Mouse (Mus musculus): Measurements from ENCODE around the gene Zfp872. TPM values are rescaled to one million over a fixed set of nuclear protein-coding genes. Genes with fewer than 3 reads are reported as not detected.
A peak's percentile ranks its signal among the peaks of the same experiment; 100 is the strongest.

Gene Zfp872
- polyA plus RNA-seq, 1 experiment from 2014 or later: 0.72 TPM

DNA sequence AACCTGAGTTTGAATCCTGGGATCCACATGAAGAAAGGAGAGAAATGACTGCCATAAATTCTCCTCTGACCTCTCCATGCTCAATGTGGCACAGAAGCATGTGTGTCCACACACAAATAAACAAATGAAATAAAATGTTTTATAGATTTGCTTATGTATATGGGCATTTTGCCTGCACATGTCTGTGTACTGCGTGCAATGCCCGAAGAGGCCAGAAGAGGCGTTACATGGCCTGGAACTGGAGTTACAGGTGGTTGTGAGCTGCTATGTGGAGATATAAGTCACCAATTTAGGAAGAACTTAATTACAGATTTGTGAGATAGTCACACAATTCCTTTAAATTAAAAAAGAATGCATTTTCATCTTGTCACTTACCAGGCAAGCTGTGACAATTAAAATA, 34.1 kb upstream of the Zfp872 start:
- no peak for ATAC-seq
- H3K4me1 ChIP-seq (ENCODE audit: control insufficient read depth, insufficient read depth, low read length): peaks cover 8% of the 10 kb centered on the region; the same call in 1 of the 2 replicates

DNA sequence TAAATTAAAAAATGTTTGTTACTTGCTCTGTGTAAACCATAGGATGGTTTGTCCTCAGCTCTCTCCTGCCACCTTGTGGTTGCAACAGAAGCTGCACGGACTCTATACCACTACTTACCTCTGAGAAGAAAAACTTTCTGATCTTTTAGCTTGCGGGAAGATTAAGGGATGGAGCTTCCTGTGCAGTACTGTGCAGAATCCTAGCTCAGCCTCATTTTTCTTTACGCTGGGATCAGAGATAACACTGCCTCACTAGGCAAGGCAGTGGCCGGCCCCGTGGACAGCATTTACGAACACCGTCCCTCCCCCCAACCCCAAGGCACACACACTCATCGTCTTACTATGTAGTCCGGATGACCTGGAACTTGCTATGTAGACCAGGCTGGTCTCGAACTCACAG, 32.3 kb upstream of the Zfp872 start:
- Histone ChIP-seq H3K9me3 (replicated peaks; ENCODE audit: control insufficient read depth, low read length, poor library complexity, severe bottlenecking) (no peaks in the 10 kb centered on the region), H3K9ac (ENCODE audit: low read depth, low read length) (no peak overlapping the region), H3K4me2 (ENCODE audit: low read length) (no peak overlapping the region), H3K27me3 (ENCODE audit: control insufficient read depth, insufficient read depth, low read depth, low read length) (no peaks in the 10 kb centered on the region), H3K36me3 (ENCODE audit: control insufficient read depth, insufficient read depth, low read length) (no peaks in the 10 kb centered on the region), H3K4me3 (ENCODE audit: low read depth, low read length) (no peak overlapping the region), H3K4me1 (ENCODE audit: control insufficient read depth, insufficient read depth, low read length) (peaks cover 8% of the 10 kb centered on the region; the same call in 1 of the 2 replicates), H3K27ac (ENCODE audit: low read length) (no peak overlapping the region)
- 29% methylated on average over 10 of the region's 10 CpGs for WGBS
- 0 out of 2 replicates have a peak, but pooled peaks have one; percentile 4 for ATAC-seq

More for the DNA sequence above, 34.1 kb upstream of the Zfp872 start:
- Histone ChIP-seq H3K9me3 (replicated peaks; ENCODE audit: control insufficient read depth, low read length, poor library complexity, severe bottlenecking) (no peaks in the 10 kb centered on the region), H3K27me3 (ENCODE audit: control insufficient read depth, insufficient read depth, low read depth, low read length) (no peaks in the 10 kb centered on the region), H3K4me2 (ENCODE audit: low read length) (no peak overlapping the region), H3K36me3 (ENCODE audit: control insufficient read depth, insufficient read depth, low read length) (no peaks in the 10 kb centered on the region), H3K4me3 (ENCODE audit: low read depth, low read length) (no peak overlapping the region), H3K27ac (ENCODE audit: low read length) (no peak overlapping the region), H3K9ac (ENCODE audit: low read depth, low read length) (no peak overlapping the region)
- WGBS: 89% methylated on average over 3 of the region's 3 CpGs

DNA sequence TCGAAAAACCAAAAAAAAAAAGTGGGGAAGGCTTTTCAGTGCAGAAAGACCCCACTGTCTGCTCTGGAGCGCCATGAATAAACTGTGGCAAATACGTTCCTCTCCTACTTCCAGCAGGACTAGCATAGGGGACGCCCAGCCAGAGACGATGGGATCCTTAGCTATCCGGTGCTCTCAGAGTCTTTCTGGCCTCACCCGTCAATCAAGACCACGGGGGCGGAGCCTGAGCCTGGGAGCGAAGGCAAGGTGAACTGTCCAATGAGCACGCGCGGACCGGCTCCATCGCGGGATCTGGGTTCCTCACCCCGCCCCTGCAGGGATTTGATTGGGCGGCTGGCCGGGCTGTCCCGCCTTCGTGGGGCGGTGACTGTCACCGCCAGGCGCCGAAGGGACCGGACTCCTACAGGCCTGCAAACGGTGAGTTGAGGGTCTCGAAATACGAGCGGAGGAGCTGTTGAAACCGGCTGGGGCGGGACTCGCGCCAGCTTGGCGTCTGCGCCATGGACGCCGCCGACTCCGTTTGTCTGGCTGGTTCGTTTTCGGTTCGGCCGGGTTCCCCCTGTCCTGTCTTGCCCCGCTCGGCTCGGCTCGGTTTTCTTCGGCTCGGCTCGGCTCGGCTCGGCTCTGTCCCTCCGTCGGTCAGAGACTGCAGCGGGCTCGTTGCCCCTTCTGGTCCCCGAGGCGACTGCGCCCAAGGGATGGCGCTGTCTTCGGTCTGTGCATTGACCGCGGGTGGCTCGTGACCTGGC, 31.2 kb upstream of the Zfp872 start, which contains the start of gene Pigyl:
Gene Pigyl (plus strand): TSS at position 350 of the 749 bp plus-strand sequence.
- WGBS: under 1% methylated on average over 65 of the region's 65 CpGs
- Histone ChIP-seq H3K4me2 (ENCODE audit: low read length) (peak within 1 kb of the TSS; percentile 57), H3K9me3 (replicated peaks; ENCODE audit: control insufficient read depth, low read length, poor library complexity, severe bottlenecking) (no peaks in the 10 kb centered on the region), H3K36me3 (ENCODE audit: control insufficient read depth, insufficient read depth, low read length) (no peaks in the 10 kb centered on the region), H3K27me3 (ENCODE audit: control insufficient read depth, insufficient read depth, low read depth, low read length) (no peaks in the 10 kb centered on the region), H3K4me3 (ENCODE audit: low read depth, low read length) (peak within 1 kb of the TSS; percentile 69), H3K27ac (ENCODE audit: low read length) (peak within 1 kb of the TSS; percentile 94), H3K4me1 (ENCODE audit: control insufficient read depth, insufficient read depth, low read length) (peaks cover 8% of the 10 kb centered on the region; the same call in 1 of the 2 replicates), H3K9ac (ENCODE audit: low read depth, low read length) (peak within 1 kb of the TSS; percentile 88)
- peak; percentile 98 for ATAC-seq

DNA sequence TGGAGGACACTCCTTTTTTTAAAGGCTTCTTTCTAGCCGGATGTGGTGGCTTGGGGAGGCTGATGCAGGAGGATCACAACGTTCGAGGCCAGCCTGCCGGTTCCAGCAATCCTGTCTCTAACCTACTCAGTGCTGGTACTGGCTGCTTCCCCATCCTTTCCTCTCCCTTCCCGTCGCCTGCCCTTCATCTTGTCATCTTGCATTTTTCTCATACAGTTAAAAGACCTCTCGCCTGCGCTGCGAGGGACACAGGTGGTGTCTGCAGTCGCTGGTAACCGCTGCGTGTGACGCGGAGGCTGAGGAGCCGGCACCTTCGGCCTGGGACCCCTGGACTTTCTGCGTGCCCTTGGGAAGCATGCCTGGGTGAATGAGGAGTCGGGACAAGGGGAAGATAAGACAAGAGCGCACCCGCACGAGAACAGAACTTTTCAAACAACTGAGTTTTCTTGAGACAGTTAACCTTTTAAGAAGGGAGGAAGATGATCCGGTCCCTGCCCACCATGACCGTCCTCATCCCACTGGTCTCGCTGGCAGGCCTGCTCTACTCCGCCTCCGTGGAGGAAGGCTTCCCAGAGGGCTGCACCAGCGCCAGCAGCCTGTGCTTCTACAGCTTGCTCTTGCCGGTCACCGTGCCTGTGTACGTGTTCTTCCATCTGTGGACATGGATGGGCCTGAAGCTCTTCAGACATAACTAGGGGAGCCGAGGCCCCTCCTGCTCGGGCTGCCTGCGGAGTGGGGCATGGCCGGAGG, 30.2 kb upstream of the Zfp872 start:
- H3K9ac ChIP-seq (ENCODE audit: low read depth, low read length): peak overlapping the region; percentile 88
- H3K36me3 ChIP-seq (ENCODE audit: control insufficient read depth, insufficient read depth, low read length): no peaks in the 10 kb centered on the region
- 66% methylated on average over 34 of the region's 34 CpGs for WGBS
- H3K27me3 ChIP-seq (ENCODE audit: control insufficient read depth, insufficient read depth, low read depth, low read length): no peaks in the 10 kb centered on the region
- H3K4me2 ChIP-seq (ENCODE audit: low read length): peak overlapping the region; percentile 50
- no peak for ATAC-seq
- peaks cover 8% of the 10 kb centered on the region; the same call in 1 of the 2 replicates for H3K4me1 ChIP-seq (ENCODE audit: control insufficient read depth, insufficient read depth, low read length)
- H3K9me3 ChIP-seq (replicated peaks; ENCODE audit: control insufficient read depth, low read length, poor library complexity, severe bottlenecking): no peaks in the 10 kb centered on the region
- peak overlapping the region; percentile 69 for H3K4me3 ChIP-seq (ENCODE audit: low read depth, low read length)
- H3K27ac ChIP-seq (ENCODE audit: low read length): peak overlapping the region; percentile 94

DNA sequence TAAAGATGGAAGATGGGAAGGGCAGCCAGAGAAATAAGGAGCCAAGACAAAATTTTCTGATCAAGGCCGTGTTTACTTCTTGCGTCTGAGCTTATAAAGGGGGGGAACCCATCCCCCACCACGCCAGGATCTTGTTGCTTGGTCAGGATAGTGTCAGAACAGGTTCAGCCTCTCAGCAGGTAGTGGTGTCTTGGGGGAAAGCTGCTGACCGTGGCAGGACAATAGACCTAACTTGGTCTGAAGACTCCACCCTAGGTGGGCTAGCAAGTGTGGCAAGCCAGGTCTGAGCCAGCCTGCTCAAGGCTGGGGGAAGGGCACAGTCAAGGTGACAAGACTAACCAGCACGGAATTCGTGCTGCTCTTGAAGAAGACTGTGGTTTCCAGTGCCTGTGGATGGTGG, 26.6 kb upstream of the Zfp872 start:
- H3K4me2 ChIP-seq (ENCODE audit: low read length): no peak overlapping the region
- ATAC-seq: no peak
- no peak overlapping the region for H3K9ac ChIP-seq (ENCODE audit: low read depth, low read length)
- H3K27ac ChIP-seq (ENCODE audit: low read length): no peak overlapping the region
- no peaks in the 10 kb centered on the region for H3K27me3 ChIP-seq (ENCODE audit: control insufficient read depth, insufficient read depth, low read depth, low read length)
- no peak overlapping the region for H3K4me3 ChIP-seq (ENCODE audit: low read depth, low read length)
- peaks cover 8% of the 10 kb centered on the region; the same call in 1 of the 2 replicates for H3K4me1 ChIP-seq (ENCODE audit: control insufficient read depth, insufficient read depth, low read length)
- H3K9me3 ChIP-seq (replicated peaks; ENCODE audit: control insufficient read depth, low read length, poor library complexity, severe bottlenecking): no peaks in the 10 kb centered on the region
- 36% methylated on average over 6 of the region's 6 CpGs for WGBS
- H3K36me3 ChIP-seq (ENCODE audit: control insufficient read depth, insufficient read depth, low read length): no peaks in the 10 kb centered on the region

DNA sequence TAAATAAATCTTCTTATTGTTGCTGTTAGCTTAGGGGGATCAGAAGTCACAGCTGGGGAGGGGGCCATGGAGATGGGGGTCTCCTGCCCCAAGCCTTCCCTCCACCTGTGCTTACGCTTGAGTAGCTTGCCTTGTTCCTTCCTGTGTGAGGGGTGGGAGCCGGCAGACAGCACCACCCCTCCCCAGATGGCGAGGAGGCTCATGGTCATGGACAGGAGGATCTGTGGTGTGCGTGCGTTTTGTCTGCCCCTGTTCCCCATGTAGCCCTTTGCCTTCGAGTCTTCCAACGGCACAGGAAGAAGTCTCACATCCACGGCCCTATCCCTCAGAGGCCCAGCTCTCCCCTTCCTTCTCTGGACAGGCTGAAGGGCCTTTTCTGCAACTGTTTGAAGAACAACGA, 25.6 kb upstream of the Zfp872 start:
- H3K27me3 ChIP-seq (ENCODE audit: control insufficient read depth, insufficient read depth, low read depth, low read length): no peaks in the 10 kb centered on the region
- ATAC-seq: no peak
- H3K4me1 ChIP-seq (ENCODE audit: control insufficient read depth, insufficient read depth, low read length): peaks cover 8% of the 10 kb centered on the region; the same call in 1 of the 2 replicates

DNA sequence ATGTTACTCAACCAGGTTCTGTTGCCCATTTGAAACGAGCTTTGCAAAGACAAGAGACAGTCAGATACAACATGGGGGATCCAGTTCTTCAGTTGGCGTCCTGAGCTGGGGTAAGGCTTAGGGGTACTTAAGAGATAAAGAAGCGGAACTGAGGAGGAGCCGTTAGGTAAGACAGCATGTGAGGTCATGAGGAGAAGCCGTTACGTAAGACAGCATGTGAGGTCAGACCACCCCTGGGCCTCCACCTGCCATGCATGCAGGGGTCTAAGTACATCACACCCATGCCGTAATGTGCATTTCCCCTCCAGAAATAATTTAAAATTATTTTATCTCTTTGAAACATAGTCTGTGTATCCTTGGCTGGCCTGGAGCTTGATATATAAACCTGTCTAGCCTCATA, 25.0 kb upstream of the Zfp872 start:
- H3K4me2 ChIP-seq (ENCODE audit: low read length): no peak overlapping the region
- H3K9ac ChIP-seq (ENCODE audit: low read depth, low read length): no peak overlapping the region
- H3K27me3 ChIP-seq (ENCODE audit: control insufficient read depth, insufficient read depth, low read depth, low read length): no peaks in the 10 kb centered on the region
- no peaks in the 10 kb centered on the region; the same call in 1 of the 2 replicates for H3K9me3 ChIP-seq (replicated peaks; ENCODE audit: control insufficient read depth, low read length, poor library complexity, severe bottlenecking)
- no peak overlapping the region for H3K27ac ChIP-seq (ENCODE audit: low read length)
- peaks cover 3% of the 10 kb centered on the region; the same call in 1 of the 2 replicates for H3K4me1 ChIP-seq (ENCODE audit: control insufficient read depth, insufficient read depth, low read length)
- WGBS: 91% methylated on average over 7 of the region's 7 CpGs
- no peaks in the 10 kb centered on the region for H3K36me3 ChIP-seq (ENCODE audit: control insufficient read depth, insufficient read depth, low read length)
- no peak for ATAC-seq
- H3K4me3 ChIP-seq (ENCODE audit: low read depth, low read length): no peak overlapping the region

More for the DNA sequence above, 25.6 kb upstream of the Zfp872 start:
- H3K27ac ChIP-seq (ENCODE audit: low read length): no peak overlapping the region
- 80% methylated on average over 9 of the region's 9 CpGs for WGBS
- no peak overlapping the region for H3K9ac ChIP-seq (ENCODE audit: low read depth, low read length)
- H3K36me3 ChIP-seq (ENCODE audit: control insufficient read depth, insufficient read depth, low read length): no peaks in the 10 kb centered on the region
- no peak overlapping the region for H3K4me2 ChIP-seq (ENCODE audit: low read length)
- no peaks in the 10 kb centered on the region; the same call in 1 of the 2 replicates for H3K9me3 ChIP-seq (replicated peaks; ENCODE audit: control insufficient read depth, low read length, poor library complexity, severe bottlenecking)
- no peak overlapping the region for H3K4me3 ChIP-seq (ENCODE audit: low read depth, low read length)

DNA sequence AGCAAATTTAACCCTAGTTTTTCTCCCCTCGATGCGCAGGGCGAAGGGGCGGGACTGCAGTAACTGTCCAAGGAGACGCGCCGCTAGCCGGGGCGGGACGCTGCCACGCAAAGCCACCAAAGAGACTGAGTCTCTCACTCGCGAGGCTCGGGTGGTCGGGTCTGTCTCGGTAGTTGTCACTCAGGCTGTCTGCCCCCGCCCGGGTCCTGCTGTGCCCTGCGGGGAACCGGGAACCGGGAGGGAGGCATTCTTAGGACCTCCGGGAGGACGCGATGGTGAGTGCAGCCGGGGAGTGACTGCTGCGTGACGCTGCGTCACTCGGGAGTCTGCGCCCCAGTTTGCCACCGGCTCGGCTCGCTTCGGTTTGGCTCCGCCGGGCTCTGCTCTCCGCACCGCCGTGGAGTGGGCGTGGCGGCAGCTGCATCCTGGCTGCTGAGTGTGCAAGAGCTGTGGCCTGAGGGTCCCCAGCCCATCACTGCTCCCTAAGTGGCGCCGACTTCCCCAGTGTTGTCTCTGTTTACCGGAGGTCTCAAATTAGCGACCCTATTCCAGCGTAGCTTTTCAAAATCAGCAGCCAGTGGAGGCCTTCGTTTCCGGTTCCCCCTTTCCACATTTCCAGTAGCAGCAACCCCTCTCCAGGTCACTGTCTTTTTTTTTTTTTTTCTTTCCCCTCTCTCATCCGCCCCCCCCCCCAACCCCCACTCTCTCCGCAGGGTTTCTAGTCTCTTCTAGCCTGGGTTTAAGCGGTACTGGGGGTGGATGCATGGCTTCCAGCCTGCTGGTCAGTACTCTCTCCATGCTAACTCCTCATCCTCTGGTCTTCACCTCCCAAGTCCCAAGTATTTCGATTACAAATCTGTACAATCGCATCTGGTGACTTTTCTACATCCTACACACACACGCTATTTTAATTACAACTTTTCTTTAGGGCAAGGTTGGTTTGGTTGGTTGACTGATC, 22.9 kb upstream of the Zfp872 start:
- peak; percentile 86 for ATAC-seq
- WGBS: 2% methylated on average over 37 of the region's 54 CpGs

More for the DNA sequence above, 22.9 kb upstream of the Zfp872 start:
- H3K4me1 ChIP-seq (ENCODE audit: control insufficient read depth, insufficient read depth, low read length): no peaks in the 10 kb centered on the region; the same call in 1 of the 2 replicates
- no peaks in the 10 kb centered on the region; the same call in 1 of the 2 replicates for H3K9me3 ChIP-seq (replicated peaks; ENCODE audit: control insufficient read depth, low read length, poor library complexity, severe bottlenecking)
- peak overlapping the region; percentile 81 for H3K4me2 ChIP-seq (ENCODE audit: low read length)
- H3K27me3 ChIP-seq (ENCODE audit: control insufficient read depth, insufficient read depth, low read depth, low read length): no peaks in the 10 kb centered on the region
- H3K4me3 ChIP-seq (ENCODE audit: low read depth, low read length): peak overlapping the region; percentile 73
- peak overlapping the region; percentile 87 for H3K9ac ChIP-seq (ENCODE audit: low read depth, low read length)
- H3K27ac ChIP-seq (ENCODE audit: low read length): peak overlapping the region; percentile 88
- no peaks in the 10 kb centered on the region for H3K36me3 ChIP-seq (ENCODE audit: control insufficient read depth, insufficient read depth, low read length)
